Mouse (Mus musculus) frontal cortex, postnatal 14 days (tissue): ENCODE measurements around the gene Pgls.
A peak's percentile ranks its signal among the peaks of the same experiment; 100 is the strongest.

Experiments
- DNase-seq, 2 experiments: peaks; one replicate each; pipeline ENCODE4 v3.0.0; 2022; ENCODE audit warnings: low spot score in 2 of 2

The Pgls gene

GRCm38 (mm10) chr8:71591471-71592373, at the start of gene Pgls:
Gene Pgls, plus strand, starts transcription at chr8:71592176.
- peak; percentile 92 to 95 for DNase-seq

DNA sequence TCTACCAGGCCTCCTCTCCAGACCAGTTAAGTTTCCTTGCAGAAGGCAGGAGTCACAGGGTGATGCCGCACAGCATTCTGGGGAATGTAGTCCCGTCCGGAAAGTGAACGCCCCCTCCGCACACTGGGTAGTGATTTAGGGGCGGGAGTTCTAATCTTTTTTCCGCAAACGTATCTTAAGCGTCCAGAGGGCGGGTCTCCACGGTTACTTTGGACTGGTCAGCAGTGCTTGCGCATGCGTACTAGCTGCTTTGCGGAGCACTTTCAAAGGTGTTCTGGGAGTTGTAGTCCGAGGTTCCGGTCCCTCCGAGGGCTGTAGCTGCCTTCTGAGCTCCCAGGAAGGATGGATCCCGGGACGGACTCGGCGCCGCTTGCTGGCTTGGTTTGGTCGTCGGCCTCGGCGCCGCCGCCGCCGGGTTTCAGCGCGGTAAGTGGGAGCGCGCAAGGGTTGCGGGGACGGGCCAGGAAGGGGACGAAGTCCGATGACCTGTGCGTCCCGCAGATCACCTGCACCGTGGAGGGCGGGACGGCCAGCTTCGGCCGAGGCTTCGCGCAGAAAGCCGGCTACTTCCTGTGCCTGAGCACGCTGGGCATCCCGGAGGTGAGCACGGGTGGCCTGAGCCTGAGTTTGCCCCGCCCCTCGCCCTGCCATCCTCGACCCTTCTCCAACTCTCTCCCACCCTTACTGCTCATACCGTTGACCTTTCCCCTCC, 49.2 kb upstream of the Pgls start, which contains the start of gene Mvb12a:
Gene Mvb12a, plus strand, starts transcription at position 291 of the 712 bp plus-strand sequence.
- peak; percentile 95 to 97 for DNase-seq

DNA sequence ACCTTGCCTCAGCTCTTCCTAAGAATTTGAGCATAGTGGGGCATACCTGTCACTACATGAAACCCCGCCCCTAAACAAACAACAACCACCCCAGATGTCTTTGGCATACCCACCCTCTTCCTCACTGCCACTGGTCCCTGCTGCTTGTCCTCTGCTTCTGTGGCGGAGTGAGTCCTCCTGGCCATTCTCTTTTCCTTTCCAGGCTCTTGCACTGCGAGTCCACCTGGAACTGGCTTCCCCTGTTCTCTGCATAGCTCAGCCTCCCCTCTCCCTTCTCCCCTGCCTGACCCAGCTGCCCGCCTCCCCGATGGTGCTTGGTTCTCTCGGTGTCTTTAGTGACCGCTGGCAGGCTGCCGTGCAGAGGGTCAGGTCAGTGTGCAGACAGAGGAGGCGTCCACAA, 48.2 kb upstream of the Pgls start:
- no peak for DNase-seq

DNA sequence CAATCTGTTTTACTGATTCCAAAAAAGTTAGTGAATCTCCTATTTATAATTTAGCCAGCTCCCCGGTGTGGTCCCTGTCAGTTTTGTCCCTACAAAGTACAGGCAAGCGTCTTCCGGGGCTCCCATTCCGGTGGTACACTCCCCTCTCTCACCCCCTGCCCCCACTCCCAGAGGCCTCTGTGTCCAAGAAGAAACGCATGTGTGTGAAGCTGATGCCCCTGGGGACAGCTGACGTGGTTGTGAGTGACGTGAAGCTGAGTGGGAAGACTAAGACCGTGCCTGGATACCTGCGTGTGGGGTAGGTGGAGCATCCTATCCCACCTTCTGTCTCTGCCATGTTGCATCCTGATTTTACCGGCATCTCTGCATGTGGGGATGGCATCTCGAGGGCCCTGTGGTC, 46.9 kb upstream of the Pgls start:
- no peak for DNase-seq

- no peak for DNase-seq
These were observed 44.4 kb upstream of the Pgls start for GRCm38 (mm10) chr8:71547590-71547989.

GRCm38 (mm10) chr8:71550754-71551153, 41.2 kb upstream of the Pgls start:
- no peak for DNase-seq

DNA sequence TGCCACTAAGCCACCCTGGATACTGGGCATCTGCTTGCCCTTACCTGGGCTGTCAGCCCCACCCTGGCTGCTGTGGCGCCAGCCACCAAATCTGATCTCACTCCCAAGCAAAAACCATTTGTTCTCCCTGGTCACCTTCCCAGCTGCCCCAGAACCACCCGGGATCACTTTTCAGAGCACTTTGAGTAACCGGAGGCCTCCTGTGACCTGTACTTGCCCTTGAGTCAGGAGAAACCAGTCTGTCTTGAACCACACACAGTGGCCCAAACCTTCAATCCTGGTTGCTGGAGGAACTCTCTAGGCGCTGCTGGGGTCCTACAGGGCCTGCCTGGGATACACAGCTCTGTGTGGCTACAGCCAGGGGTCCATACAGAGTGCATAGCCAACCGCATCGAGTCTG, 39.2 kb upstream of the Pgls start:
- DNase-seq, result no peak

DNA sequence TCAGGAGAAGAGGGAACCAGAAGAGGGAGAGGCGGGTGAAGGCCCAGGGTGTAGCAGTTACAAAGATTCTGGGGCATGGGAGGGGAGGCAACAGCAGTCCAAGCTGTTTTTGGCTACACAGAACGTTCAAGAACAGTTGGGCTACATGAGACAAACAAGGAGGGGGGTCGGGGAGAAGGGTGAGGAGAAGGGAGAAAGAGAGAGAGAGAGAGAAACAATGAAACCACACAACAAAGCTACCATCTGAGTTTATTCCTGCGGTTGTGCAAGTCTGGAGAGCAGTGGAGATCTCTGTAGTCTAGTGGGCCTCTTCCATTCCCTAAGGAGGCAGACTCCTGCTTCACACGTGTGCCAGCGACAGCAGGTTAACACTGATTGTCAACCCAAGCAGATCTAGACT, 38.0 kb upstream of the Pgls start:
- no peak for DNase-seq

- DNase-seq, result no peak
These were observed 37.3 kb upstream of the Pgls start for GRCm38 (mm10) chr8:71554644-71555043.

DNA sequence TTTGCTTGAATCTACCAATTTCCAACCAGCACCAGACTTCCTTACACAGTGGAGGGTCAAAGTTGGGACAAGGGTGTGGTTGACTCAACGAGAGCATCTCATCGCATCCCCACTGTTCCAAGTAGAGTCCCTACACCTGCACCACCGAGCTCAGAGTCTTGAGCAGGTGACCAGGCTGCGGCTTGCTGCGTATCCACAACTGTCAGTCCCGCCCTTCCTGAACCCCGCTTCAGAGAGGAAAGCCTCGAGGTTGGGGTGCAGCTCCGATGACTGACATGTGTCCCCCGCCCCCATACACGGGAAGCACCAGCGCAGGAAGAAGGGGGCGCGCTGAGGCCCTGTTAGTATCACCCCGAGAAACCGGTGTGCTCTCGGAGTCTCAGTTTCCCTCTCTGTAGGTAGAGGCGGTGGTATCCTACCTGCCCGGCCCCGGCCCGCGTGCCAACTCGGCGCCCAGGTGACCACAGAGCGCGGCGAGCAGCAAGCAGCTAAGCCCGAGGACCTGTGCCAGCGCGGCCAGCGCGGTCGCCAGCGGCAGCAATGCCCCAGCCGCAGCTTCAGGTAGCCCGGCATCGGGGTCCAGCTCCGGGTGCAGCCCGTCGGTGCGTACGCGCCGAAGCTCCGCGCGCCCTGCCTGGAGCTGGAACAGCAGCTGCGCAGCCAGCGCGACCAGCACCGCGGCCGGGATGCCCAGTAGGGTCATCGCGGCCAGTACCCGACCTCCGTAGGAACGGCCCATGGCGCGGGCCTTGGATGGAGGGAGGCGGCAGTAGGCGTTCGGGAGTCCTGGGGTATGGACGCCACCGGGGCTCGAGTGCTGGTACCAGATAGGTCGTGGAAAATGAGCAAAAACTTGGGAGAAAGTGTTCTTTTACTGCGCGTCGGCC, 33.7 kb upstream of the Pgls start, which contains the start of gene Tmem221:
Gene Tmem221, minus strand, starts transcription at position 801 of the 887 bp plus-strand sequence.
- no peak for DNase-seq

DNA sequence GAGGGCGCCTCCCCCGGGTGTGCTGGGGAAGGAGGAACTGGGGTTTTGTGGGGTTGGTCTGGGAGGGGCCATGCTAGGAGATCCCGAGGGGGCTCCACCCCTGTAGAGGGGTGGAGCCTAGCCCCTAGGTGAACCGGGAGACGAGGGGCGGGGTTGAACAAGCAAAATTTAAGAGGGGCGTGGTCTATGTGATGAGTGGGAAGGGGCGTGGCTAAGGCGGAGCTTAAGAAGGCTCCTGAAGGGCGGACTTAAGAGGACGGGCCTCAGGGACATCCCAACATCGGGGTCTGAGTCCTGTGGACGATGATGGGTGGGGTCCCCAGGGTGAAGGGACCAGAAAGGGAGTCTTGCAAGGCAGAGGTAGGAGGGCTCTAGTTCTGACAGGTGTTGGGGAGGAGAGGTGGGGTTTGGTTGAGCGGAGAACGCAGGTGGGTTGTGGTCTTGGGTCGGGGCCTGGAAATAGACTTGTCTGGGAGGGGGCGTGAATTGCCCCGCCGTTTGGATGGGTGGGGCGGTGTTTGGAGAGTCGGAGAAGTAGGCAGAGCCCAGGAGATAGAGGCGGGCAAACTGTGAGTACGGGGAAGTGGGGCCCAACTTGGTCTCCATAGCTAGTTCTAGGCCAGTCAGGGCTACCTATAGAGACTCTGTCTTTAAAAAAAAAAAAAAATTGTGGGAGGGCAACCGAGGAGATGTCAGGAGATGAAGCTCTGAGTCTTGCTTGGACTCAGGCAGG, 32.9 kb upstream of the Pgls start:
- DNase-seq, result no peak

- DNase-seq, result no peak
These were observed 31.9 kb upstream of the Pgls start for GRCm38 (mm10) chr8:71560071-71560470.

GRCm38 (mm10) chr8:71560765-71561164, 31.2 kb upstream of the Pgls start:
- DNase-seq, result no peak

- peak in 1 of 2 experiments; percentile 41 for DNase-seq
These were observed 30.6 kb upstream of the Pgls start for GRCm38 (mm10) chr8:71561401-71561800.

GRCm38 (mm10) chr8:71562751-71563150, 29.2 kb upstream of the Pgls start:
- DNase-seq, result peak in 1 of 2 experiments; percentile 53

DNA sequence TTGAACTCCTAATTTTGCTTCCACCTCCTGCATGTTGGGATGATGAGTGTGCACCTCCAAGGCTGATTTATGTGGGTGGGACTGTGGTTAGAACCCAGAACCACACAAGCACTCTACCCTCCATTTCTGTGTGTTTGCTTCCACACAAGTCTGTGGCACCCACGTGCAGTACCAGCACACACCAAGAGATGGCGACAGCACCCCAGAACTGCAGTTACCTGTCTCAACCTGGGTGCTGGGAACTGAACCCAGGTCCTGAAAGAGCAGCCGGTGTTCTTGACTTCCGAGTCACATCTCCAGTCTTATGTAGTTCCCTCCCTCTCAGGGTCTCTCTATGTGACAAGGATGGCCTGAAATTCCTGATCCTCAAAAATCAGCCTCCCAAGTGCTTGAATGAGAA, 28.0 kb upstream of the Pgls start:
- no peak for DNase-seq

GRCm38 (mm10) chr8:71566501-71566900, 25.5 kb upstream of the Pgls start, which contains the start of gene Nxnl1:
Gene Nxnl1, minus strand, starts transcription at chr8:71566601.
- DNase-seq, result no peak

DNA sequence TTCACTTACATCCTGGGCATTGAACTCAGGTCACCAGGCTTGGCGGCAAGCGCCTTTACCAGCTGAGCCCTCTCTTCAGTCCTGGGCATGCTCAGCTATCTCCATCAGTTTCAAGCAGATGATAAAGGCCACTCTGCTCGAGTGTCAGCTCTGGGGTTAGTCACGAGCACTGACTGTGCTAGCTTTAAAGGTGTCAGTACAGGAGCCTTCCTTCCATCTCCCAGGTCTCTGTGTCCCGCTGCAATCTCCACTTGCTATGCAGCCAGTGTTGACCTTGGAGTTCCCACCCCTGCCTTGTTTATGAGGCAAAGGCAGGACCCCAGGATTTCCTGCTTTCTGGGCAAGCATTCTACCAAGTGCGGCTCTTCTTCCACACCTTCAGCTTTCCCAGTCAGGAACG, 24.4 kb upstream of the Pgls start:
- DNase-seq, result no peak

DNA sequence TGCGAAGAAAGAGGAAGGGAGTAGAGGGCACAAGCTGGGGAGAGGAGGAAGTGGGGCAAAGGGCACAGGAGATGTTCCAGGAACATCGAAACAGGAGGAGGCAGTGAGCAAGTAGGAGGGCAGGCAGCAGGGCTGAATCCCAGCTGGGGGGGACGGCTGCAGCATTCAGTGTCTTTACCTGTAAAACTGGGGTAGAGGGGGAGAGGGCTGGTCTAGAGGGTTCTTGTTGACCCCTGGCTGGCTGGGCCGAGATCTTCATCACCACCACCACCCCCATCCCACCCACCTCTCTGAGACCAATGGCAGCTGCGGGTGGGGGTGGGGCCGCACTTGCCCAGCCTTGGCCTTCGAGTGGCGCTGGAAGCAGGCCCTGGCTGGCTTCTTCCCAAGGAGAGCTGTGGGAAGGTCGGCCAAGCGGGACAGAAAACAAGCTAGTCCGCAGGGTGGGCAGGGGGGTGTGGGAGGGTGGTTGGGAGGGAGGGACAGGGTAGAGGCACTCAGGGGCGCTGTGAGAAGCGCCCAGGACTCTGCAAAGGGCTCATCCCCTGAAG, 23.5 kb upstream of the Pgls start, which contains the start of gene Slc27a1:
Gene Slc27a1, plus strand, starts transcription at position 496 of the 551 bp plus-strand sequence.
- peak in 1 of 2 experiments; percentile 69 for DNase-seq

- no peak for DNase-seq
These were observed 23.0 kb upstream of the Pgls start for GRCm38 (mm10) chr8:71568941-71569340.
